Mouse (Mus musculus) heart, embryonic 16.5 days (tissue): ENCODE data around the gene Piwil4. TPM values are rescaled to one million over a fixed set of nuclear protein-coding genes. Genes with fewer than 3 reads are reported as not detected.

Source experiments
- ATAC-seq: fragments of 200-750 bp; cut with Nextera tagmentation; replicated peaks from 2 replicates; pipeline ENCODE4 v1.8.0; 2017; ENCODE audit warnings: moderate number of reproducible peaks; ENCODE audit not compliant: insufficient read depth, low FRiP score; ENCODE audit errors: extremely low read depth
- H3K27ac ChIP-seq: fragments of 300-500 bp; sonication (generic); 2 replicates; pipeline ENCODE4 v1.5.1; 2014; ENCODE audit warnings: mild to moderate bottlenecking, low read length, control low read depth, moderate library complexity
- H3K27me3 ChIP-seq: fragments of 300-500 bp; sonication (generic); 2 replicates; pipeline ENCODE4 v1.6.1; 2014; ENCODE audit warnings: low read length, mixed read lengths; ENCODE audit not compliant: control insufficient read depth, insufficient read depth
- H3K36me3 ChIP-seq: fragments of 300-500 bp; sonication (generic); 2 replicates; pipeline ENCODE4 v1.6.1; 2014; ENCODE audit not compliant: control insufficient read depth, insufficient read depth
- H3K4me1 ChIP-seq: fragments of 300-500 bp; sonication (generic); 2 replicates; pipeline ENCODE4 v1.6.1; 2014; ENCODE audit warnings: low read length, mixed read lengths; ENCODE audit not compliant: control insufficient read depth, insufficient read depth
- H3K4me2 ChIP-seq: fragments of 300-500 bp; sonication (generic); 2 replicates; pipeline ENCODE4 v1.6.1; 2014; ENCODE audit warnings: low read depth, mild to moderate bottlenecking, control low read depth, low read length
- H3K4me3 ChIP-seq: fragments of 300-500 bp; sonication (generic); 2 replicates; pipeline ENCODE4 v1.5.1; 2014; ENCODE audit warnings: mild to moderate bottlenecking, control low read depth, low read length
- H3K9ac ChIP-seq: fragments of 300-500 bp; sonication (generic); 2 replicates; pipeline ENCODE4 v1.6.1; 2014; ENCODE audit warnings: low read length, control low read depth
- H3K9me3 ChIP-seq: fragments of 300-500 bp; sonication (generic); replicated peaks from 2 replicates; pipeline ENCODE4 v1.6.1; 2016; ENCODE audit warnings: low read length; ENCODE audit not compliant: control insufficient read depth
- WGBS: fragments of 180-500 bp; shearing (Covaris S2); extraction: QIAGEN DNeasy Blood & Tissue Kit; methylation state at CpG from one replicate; pipeline ENCODE4 v1.1.7; 2014; 5-methylcytosine and 5-hydroxymethylcytosine counted together
- polyA plus RNA-seq: library from polyadenylated mRNA; unstranded; fragments of >200 nt; fragmentation: Nextera tagmentation; extraction: Ambion mirVana; gene quantifications from 2 replicates; pipeline ENCODE4 v1.2.1, GENCODE M21; 2015

The Piwil4 gene
- polyA plus RNA-seq, 1 experiment from 2014 or later: 0.22 TPM

GRCm38 (mm10) chr9:14764765-14765164 lies 24.2 kb upstream of the Piwil4 start:
- 26% methylated on average over 7 of the region's 7 CpGs for WGBS
- H3K27me3 ChIP-seq: peaks cover 10% of the 10 kb centered on the region
- H3K4me2 ChIP-seq: no peak overlapping the region
- ATAC-seq: no peak
- no peak overlapping the region for H3K4me3 ChIP-seq
- no peaks in the 10 kb centered on the region for H3K36me3 ChIP-seq
- no peaks in the 10 kb centered on the region for H3K9me3 ChIP-seq
- no peak overlapping the region for H3K9ac ChIP-seq
- no peak overlapping the region for H3K27ac ChIP-seq
- H3K4me1 ChIP-seq: no peaks in the 10 kb centered on the region

- no peak overlapping the region for H3K27ac ChIP-seq
- no peak overlapping the region for H3K9ac ChIP-seq
- H3K4me1 ChIP-seq: no peaks in the 10 kb centered on the region
- 0 out of 2 replicates have a peak, but pooled peaks cover 3% of the 10 kb centered on the region for H3K27me3 ChIP-seq
- no peak overlapping the region for H3K4me3 ChIP-seq
- H3K4me2 ChIP-seq: no peak overlapping the region
- no peaks in the 10 kb centered on the region for H3K36me3 ChIP-seq
- no peak for ATAC-seq
- no peaks in the 10 kb centered on the region for H3K9me3 ChIP-seq
Measured at GRCm38 (mm10) chr9:14759261-14759660, 18.7 kb upstream of the Piwil4 start.

- Histone ChIP-seq H3K27me3 (0 out of 2 replicates have a peak, but pooled peaks cover 3% of the 10 kb centered on the region), H3K4me3 (no peak overlapping the region), H3K36me3 (no peaks in the 10 kb centered on the region), H3K9me3 (no peaks in the 10 kb centered on the region), H3K27ac (no peak overlapping the region), H3K4me1 (no peaks in the 10 kb centered on the region), H3K4me2 (no peak overlapping the region), H3K9ac (no peak overlapping the region)
- ATAC-seq: no peak
- 57% methylated on average over 7 of the region's 7 CpGs for WGBS
Measured at GRCm38 (mm10) chr9:14758590-14758989, 18.1 kb upstream of the Piwil4 start.

GRCm38 (mm10) chr9:14754469-14754868 lies 13.9 kb upstream of the Piwil4 start:
- Histone ChIP-seq H3K36me3 (no peaks in the 10 kb centered on the region), H3K27me3 (0 out of 2 replicates have a peak, but pooled peaks cover 8% of the 10 kb centered on the region), H3K4me1 (peaks cover 5% of the 10 kb centered on the region), H3K9me3 (no peaks in the 10 kb centered on the region), H3K9ac (no peak overlapping the region), H3K4me2 (no peak overlapping the region), H3K4me3 (no peak overlapping the region), H3K27ac (no peak overlapping the region)
- 75% methylated on average over 3 of the region's 3 CpGs for WGBS
- no peak for ATAC-seq

GRCm38 (mm10) chr9:14753947-14754346 lies 13.4 kb upstream of the Piwil4 start:
- Histone ChIP-seq H3K9me3 (no peaks in the 10 kb centered on the region), H3K27me3 (0 out of 2 replicates have a peak, but pooled peaks cover 8% of the 10 kb centered on the region), H3K4me1 (peaks cover 5% of the 10 kb centered on the region), H3K4me2 (no peak overlapping the region), H3K4me3 (no peak overlapping the region), H3K36me3 (no peaks in the 10 kb centered on the region), H3K27ac (no peak overlapping the region), H3K9ac (no peak overlapping the region)
- ATAC-seq: no peak

- no peak within 1 kb of the TSS for H3K27ac ChIP-seq
- H3K4me3 ChIP-seq: peak within 1 kb of the TSS; percentile 64
- H3K4me2 ChIP-seq: peak within 1 kb of the TSS; percentile 85
- H3K9me3 ChIP-seq: no peaks in the 10 kb centered on the region
- under 1% methylated on average over 28 of the region's 28 CpGs for WGBS
- H3K36me3 ChIP-seq: no peaks in the 10 kb centered on the region
- peaks cover 5% of the 10 kb centered on the region for H3K4me1 ChIP-seq
- ATAC-seq: peak; percentile 79
- H3K27me3 ChIP-seq: 0 out of 2 replicates have a peak, but pooled peaks cover 5% of the 10 kb centered on the region
- H3K9ac ChIP-seq: peak within 1 kb of the TSS; percentile 74
Measured at GRCm38 (mm10) chr9:14752001-14752522, 11.5 kb upstream of the Piwil4 start, which contains the start of gene Fut4. Fut4 (minus strand) TSS chr9:14752393.

- peak overlapping the region; percentile 85 for H3K4me2 ChIP-seq
- peak; percentile 68 for ATAC-seq
- H3K9me3 ChIP-seq: no peaks in the 10 kb centered on the region
- H3K4me1 ChIP-seq: peaks cover 5% of the 10 kb centered on the region
- H3K4me3 ChIP-seq: peak overlapping the region; percentile 64
- H3K27me3 ChIP-seq: 0 out of 2 replicates have a peak, but pooled peaks cover 5% of the 10 kb centered on the region
- H3K27ac ChIP-seq: no peak overlapping the region
- H3K36me3 ChIP-seq: no peaks in the 10 kb centered on the region
- under 1% methylated on average over 50 of the region's 50 CpGs for WGBS
- H3K9ac ChIP-seq: peak overlapping the region; percentile 74
Measured at GRCm38 (mm10) chr9:14751503-14752000, 11.0 kb upstream of the Piwil4 start.

- WGBS: 47% methylated on average over 42 of the region's 42 CpGs
- Histone ChIP-seq H3K27me3 (0 out of 2 replicates have a peak, but pooled peaks cover 5% of the 10 kb centered on the region), H3K4me1 (peaks cover 5% of the 10 kb centered on the region), H3K36me3 (no peaks in the 10 kb centered on the region), H3K9me3 (no peaks in the 10 kb centered on the region), H3K27ac (no peak overlapping the region), H3K9ac (peak overlapping the region; percentile 74), H3K4me3 (peak overlapping the region; percentile 64), H3K4me2 (peak overlapping the region; percentile 85)
- ATAC-seq: no peak; the same call in 1 of the 2 replicates
Measured at GRCm38 (mm10) chr9:14750901-14751502, 10.5 kb upstream of the Piwil4 start.

DNA sequence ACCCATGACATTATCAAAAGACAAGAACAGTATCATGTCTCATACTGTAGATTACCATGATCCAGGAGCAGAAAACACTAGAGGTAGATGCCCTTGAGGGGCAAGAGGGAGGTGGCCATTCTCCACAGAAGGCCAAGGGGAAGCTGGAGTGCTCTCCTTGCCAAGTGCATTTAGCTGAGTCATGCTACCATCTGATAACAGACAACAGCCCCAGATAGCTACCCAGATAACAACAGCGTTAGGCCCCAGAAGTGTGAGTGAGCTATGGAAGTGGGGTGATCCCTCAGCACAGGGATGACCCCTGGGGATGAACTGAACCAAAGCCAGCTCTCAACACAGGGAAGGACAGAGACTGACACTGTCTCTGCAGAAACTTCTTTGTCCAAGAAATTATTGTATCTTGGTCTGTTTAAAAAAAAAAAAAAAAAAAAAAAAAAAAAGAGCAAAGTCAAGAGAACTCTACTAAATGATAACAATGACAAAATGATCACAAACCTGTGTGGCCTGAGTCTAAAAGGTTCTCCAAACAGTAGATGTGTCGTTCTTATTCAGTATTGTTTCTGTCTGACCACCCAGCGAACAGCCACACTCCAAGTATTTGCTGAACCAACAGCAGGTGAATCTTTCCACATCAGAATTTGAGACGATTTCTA lies 909 bp downstream of the Piwil4 start:
- WGBS: 70% methylated on average over 4 of the region's 4 CpGs
- Histone ChIP-seq H3K4me3 (no peak overlapping the region), H3K9me3 (no peaks in the 10 kb centered on the region), H3K36me3 (no peaks in the 10 kb centered on the region), H3K4me1 (no peaks in the 10 kb centered on the region), H3K9ac (no peak overlapping the region), H3K4me2 (no peak overlapping the region), H3K27ac (no peak overlapping the region), H3K27me3 (0 out of 2 replicates have a peak, but pooled peaks cover 2% of the 10 kb centered on the region)
- no peak for ATAC-seq
